Mouse (Mus musculus) liver, embryonic 15.5 days (tissue): ENCODE results near the gene Baz2b. TPM values are rescaled to one million over a fixed set of nuclear protein-coding genes. Genes with fewer than 3 reads are reported as not detected.

ENCODE experiments used
- ATAC-seq: fragments of 200-750 bp; cut with Nextera tagmentation; 2 replicates; pipeline ENCODE4 v1.8.0; 2017; ENCODE audit warnings: moderate number of reproducible peaks, mild to moderate bottlenecking, moderate library complexity; ENCODE audit not compliant: insufficient read depth
- H3K27ac ChIP-seq: fragments of 300-500 bp; sonication (generic); replicated peaks from 2 replicates; pipeline ENCODE4 v1.5.1; 2015; ENCODE audit warnings: mild to moderate bottlenecking, inconsistent platforms
- H3K27me3 ChIP-seq: fragments of 300-500 bp; sonication (generic); 2 replicates; pipeline ENCODE4 v1.6.1; 2015; ENCODE audit warnings: mild to moderate bottlenecking, inconsistent platforms
- H3K36me3 ChIP-seq: fragments of 300-500 bp; sonication (generic); replicated peaks from 2 replicates; pipeline ENCODE4 v1.6.1; 2015; ENCODE audit warnings: moderate library complexity, mild to moderate bottlenecking, inconsistent platforms
- H3K4me1 ChIP-seq: fragments of 300-500 bp; sonication (generic); replicated peaks from 2 replicates; pipeline ENCODE4 v1.6.1; 2015; ENCODE audit warnings: inconsistent platforms
- H3K4me2 ChIP-seq: fragments of 300-500 bp; sonication (generic); 2 replicates; pipeline ENCODE4 v1.6.1; 2015; ENCODE audit warnings: moderate library complexity, mild to moderate bottlenecking, inconsistent platforms
- H3K4me3 ChIP-seq: fragments of 300-500 bp; sonication (generic); replicated peaks from 2 replicates; pipeline ENCODE4 v1.5.1; 2015; ENCODE audit warnings: mild to moderate bottlenecking, inconsistent platforms
- H3K9ac ChIP-seq: fragments of 300-500 bp; sonication (generic); 2 replicates; pipeline ENCODE4 v1.6.1; 2015; ENCODE audit warnings: moderate library complexity, mild to moderate bottlenecking, inconsistent platforms
- H3K9me3 ChIP-seq: fragments of 300-500 bp; sonication (generic); replicated peaks from 2 replicates; pipeline ENCODE4 v1.6.1; 2016; ENCODE audit warnings: inconsistent platforms
- WGBS: fragments of 180-500 bp; shearing (Covaris S2); methylation state at CpG from one replicate; pipeline ENCODE4 v1.1.7; 2015; ENCODE audit warnings: mixed read lengths; ENCODE audit not compliant: insufficient replicate concordance; 5-methylcytosine and 5-hydroxymethylcytosine counted together
- polyA plus RNA-seq: library from polyadenylated mRNA; unstranded; fragments of >200 nt; fragmentation: Nextera tagmentation; extraction: Ambion mirVana; gene quantifications from 2 replicates; pipeline ENCODE4 v1.2.1, GENCODE M21; 2015

The Baz2b gene
- polyA plus RNA-seq, 1 experiment from 2014 or later, result 14.8 TPM

- Histone ChIP-seq H3K4me1 (peaks cover 24% of the 10 kb centered on the region), H3K27me3 (no peaks in the 10 kb centered on the region), H3K9me3 (no peaks in the 10 kb centered on the region), H3K36me3 (0 out of 2 replicates have a peak, but pooled peaks cover 7% of the 10 kb centered on the region), H3K4me2 (no peak overlapping the region), H3K27ac (peak overlapping the region; percentile 30; the same call in 1 of the 2 replicates), H3K9ac (no peak overlapping the region), H3K4me3 (no peak overlapping the region)
- ATAC-seq, result no peak
- WGBS, result 65% methylated on average over 5 of the region's 5 CpGs
These were observed 138.7 kb downstream of the Baz2b start for GRCm38 (mm10) chr2:60070938-60071337.

DNA sequence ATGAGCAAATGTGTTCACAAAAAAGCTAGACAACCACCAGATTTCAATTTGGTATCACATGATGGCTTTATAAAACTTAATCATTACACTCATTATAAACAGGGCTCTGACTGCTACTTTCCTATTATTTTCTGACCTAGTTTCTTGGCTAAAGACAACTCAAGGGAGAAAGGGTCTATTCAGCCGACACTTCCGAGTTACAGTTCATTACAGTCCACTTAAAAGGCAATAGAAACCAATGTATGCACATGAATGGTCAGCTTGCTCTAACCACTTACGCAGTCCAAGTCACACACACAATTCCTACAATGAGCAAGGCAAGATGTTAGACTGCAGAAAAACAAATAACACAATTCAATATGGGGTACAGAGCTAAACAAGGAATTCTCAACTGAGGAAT is 141.2 kb downstream of the Baz2b start:
- Histone ChIP-seq H3K9me3 (no peaks in the 10 kb centered on the region), H3K36me3 (peaks cover 22% of the 10 kb centered on the region), H3K4me1 (peaks cover 10% of the 10 kb centered on the region), H3K4me2 (no peak overlapping the region), H3K9ac (no peak overlapping the region), H3K4me3 (no peak overlapping the region), H3K27me3 (no peaks in the 10 kb centered on the region), H3K27ac (no peak overlapping the region)
- no peak for ATAC-seq
- 82% methylated on average over 3 of the region's 3 CpGs for WGBS

DNA sequence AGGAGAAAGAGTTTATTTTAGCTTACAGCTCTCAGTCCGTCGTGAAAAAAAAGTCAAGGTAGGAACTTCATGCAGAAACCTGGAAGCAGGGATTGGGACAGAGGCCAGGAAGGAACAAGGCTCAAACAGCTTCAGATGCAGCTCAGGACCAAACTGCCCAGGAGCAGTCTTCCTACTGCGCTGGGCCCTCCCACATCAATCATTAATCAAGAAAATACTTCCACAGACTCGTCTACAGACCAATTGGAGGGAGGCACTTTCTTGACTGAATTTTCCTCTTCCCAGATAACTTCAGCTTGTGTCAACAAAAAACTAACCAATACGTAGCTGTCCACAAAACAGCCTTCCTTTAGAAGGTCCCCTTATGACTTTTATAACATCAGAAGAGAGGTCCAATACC is 144.2 kb downstream of the Baz2b start:
- no peak overlapping the region for H3K4me2 ChIP-seq
- H3K4me3 ChIP-seq, result no peak overlapping the region
- H3K36me3 ChIP-seq, result peaks cover 27% of the 10 kb centered on the region
- 76% methylated on average over 5 of the region's 5 CpGs for WGBS
- no peak overlapping the region for H3K27ac ChIP-seq
- ATAC-seq, result no peak
- no peak overlapping the region for H3K9ac ChIP-seq
- no peaks in the 10 kb centered on the region for H3K9me3 ChIP-seq
- peaks cover 1% of the 10 kb centered on the region; the same call in 1 of the 2 replicates for H3K4me1 ChIP-seq
- H3K27me3 ChIP-seq, result no peaks in the 10 kb centered on the region

- Histone ChIP-seq H3K9ac (no peak overlapping the region), H3K36me3 (peaks cover 19% of the 10 kb centered on the region), H3K4me3 (no peak overlapping the region), H3K9me3 (no peaks in the 10 kb centered on the region), H3K4me1 (peaks cover 15% of the 10 kb centered on the region), H3K27me3 (no peaks in the 10 kb centered on the region), H3K27ac (no peak overlapping the region), H3K4me2 (no peak overlapping the region)
- WGBS, result 93% methylated on average over 1 of the region's 1 CpGs
- ATAC-seq, result no peak
These were observed 149.4 kb downstream of the Baz2b start for GRCm38 (mm10) chr2:60060185-60060775.

DNA sequence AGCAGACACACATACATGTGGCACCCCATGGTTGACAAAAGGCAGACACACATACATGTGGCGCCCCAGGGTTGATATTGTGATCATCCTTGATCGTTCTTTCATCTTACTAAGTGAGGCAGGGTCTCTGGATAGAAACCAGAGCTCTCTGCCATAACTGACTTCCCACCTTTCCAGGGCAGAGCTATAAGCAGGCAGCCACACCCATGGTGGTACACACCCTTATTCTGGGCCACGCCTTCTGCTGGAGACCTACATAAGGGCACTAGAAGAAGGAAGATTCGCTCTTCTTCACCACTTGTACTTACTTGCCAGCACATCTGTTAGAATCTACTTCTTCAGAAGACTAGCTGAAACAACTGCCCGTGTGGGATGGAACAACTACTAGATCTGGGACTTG is 150.3 kb downstream of the Baz2b start:
- no peak overlapping the region for H3K4me3 ChIP-seq
- H3K9ac ChIP-seq, result no peak overlapping the region
- H3K4me2 ChIP-seq, result no peak overlapping the region
- 85% methylated on average over 5 of the region's 5 CpGs for WGBS
- no peak for ATAC-seq
- no peaks in the 10 kb centered on the region for H3K27me3 ChIP-seq
- peaks cover 15% of the 10 kb centered on the region for H3K4me1 ChIP-seq
- H3K36me3 ChIP-seq, result peaks cover 10% of the 10 kb centered on the region
- no peak overlapping the region for H3K27ac ChIP-seq
- H3K9me3 ChIP-seq, result no peaks in the 10 kb centered on the region

DNA sequence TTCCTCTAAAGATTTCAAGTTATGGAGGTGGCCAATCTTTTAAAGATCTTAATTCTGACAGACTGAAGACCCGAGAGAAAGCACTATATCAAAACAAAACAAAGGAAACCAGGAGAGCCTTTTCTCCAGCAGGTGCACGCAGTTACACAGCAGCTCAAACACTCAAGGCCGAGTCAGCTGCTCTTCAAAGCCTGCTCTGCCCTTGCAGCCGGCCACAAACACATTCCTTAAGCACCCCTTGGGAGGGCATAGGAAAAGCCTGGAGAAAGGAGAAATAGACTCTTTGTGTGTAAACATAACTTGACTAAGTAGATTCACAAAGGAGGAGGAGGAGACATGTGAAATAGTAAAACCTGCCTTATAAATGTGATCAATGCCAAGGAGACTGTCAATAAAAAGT is 153.6 kb downstream of the Baz2b start:
- no peaks in the 10 kb centered on the region for H3K27me3 ChIP-seq
- H3K4me2 ChIP-seq, result no peak overlapping the region
- ATAC-seq, result no peak
- H3K27ac ChIP-seq, result no peak overlapping the region
- WGBS, result 54% methylated on average over 4 of the region's 4 CpGs
- H3K4me1 ChIP-seq, result peaks cover 18% of the 10 kb centered on the region
- no peaks in the 10 kb centered on the region for H3K9me3 ChIP-seq
- H3K9ac ChIP-seq, result no peak overlapping the region
- H3K36me3 ChIP-seq, result no peaks in the 10 kb centered on the region; the same call in 1 of the 2 replicates
- no peak overlapping the region for H3K4me3 ChIP-seq

GRCm38 (mm10) chr2:60054808-60055535 is 154.7 kb downstream of the Baz2b start:
- Histone ChIP-seq H3K4me1 (peaks cover 26% of the 10 kb centered on the region), H3K9me3 (no peaks in the 10 kb centered on the region), H3K36me3 (no peaks in the 10 kb centered on the region; the same call in 1 of the 2 replicates), H3K4me3 (no peak overlapping the region), H3K27ac (no peak overlapping the region), H3K4me2 (no peak overlapping the region), H3K27me3 (no peaks in the 10 kb centered on the region), H3K9ac (no peak overlapping the region)
- WGBS, result 75% methylated on average over 10 of the region's 10 CpGs
- no peak for ATAC-seq

GRCm38 (mm10) chr2:60053222-60054010 is 156.2 kb downstream of the Baz2b start:
- no peaks in the 10 kb centered on the region for H3K9me3 ChIP-seq
- no peak overlapping the region for H3K4me3 ChIP-seq
- no peaks in the 10 kb centered on the region for H3K27me3 ChIP-seq
- no peak overlapping the region for H3K9ac ChIP-seq
- H3K36me3 ChIP-seq, result no peaks in the 10 kb centered on the region; the same call in 1 of the 2 replicates
- peaks cover 17% of the 10 kb centered on the region for H3K4me1 ChIP-seq
- ATAC-seq, result no peak
- no peak overlapping the region for H3K4me2 ChIP-seq
- no peak overlapping the region for H3K27ac ChIP-seq
- WGBS, result 81% methylated on average over 11 of the region's 11 CpGs

GRCm38 (mm10) chr2:60050667-60051460 is 158.8 kb downstream of the Baz2b start:
- WGBS, result 51% methylated on average over 9 of the region's 9 CpGs
- no peak overlapping the region for H3K27ac ChIP-seq
- no peaks in the 10 kb centered on the region for H3K27me3 ChIP-seq
- ATAC-seq, result no peak
- H3K4me1 ChIP-seq, result peaks cover 26% of the 10 kb centered on the region
- H3K4me2 ChIP-seq, result no peak overlapping the region
- H3K36me3 ChIP-seq, result no peaks in the 10 kb centered on the region
- no peak overlapping the region for H3K4me3 ChIP-seq
- H3K9me3 ChIP-seq, result no peaks in the 10 kb centered on the region
- no peak overlapping the region for H3K9ac ChIP-seq

DNA sequence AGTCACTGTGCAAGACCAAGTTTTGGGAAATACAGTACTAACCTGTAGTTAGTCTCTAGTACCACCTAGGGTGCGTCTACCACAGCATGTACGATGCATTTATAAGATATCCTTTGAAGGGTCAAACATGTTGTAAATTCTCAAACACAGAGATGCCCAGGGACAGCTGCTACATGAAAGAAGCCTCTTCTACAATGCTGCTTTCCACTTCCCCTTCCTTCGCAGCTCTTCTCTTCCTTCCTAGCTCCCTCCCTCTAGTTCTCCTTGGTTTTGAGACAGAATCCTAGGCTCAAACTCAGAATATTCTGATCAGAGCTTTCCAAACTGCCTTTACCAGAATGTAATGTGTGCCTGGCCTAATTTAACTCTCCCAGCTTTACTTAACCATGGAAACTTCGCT is 159.8 kb downstream of the Baz2b start:
- Histone ChIP-seq H3K4me2 (no peak overlapping the region), H3K9me3 (no peaks in the 10 kb centered on the region), H3K4me1 (peaks cover 28% of the 10 kb centered on the region), H3K4me3 (no peak overlapping the region), H3K36me3 (peaks cover 2% of the 10 kb centered on the region; the same call in 1 of the 2 replicates), H3K27me3 (no peaks in the 10 kb centered on the region), H3K9ac (no peak overlapping the region), H3K27ac (no peak overlapping the region)
- ATAC-seq, result no peak
- WGBS, result 68% methylated on average over 4 of the region's 4 CpGs
